Mouse (Mus musculus): ENCODE results near the gene Stam.
"Not testable (repeated sequence)": the region's sequence is repeated elsewhere in the genome, so short reads cannot be mapped to it uniquely, and the experiment has no call there.

The Stam gene

GRCm38 (mm10) chr2:14198325-14198903 lies 124.5 kb downstream of the Stam start:
- DNase-seq, result not testable (repeated sequence)
